In genomic region chr1:155491205-155492026, GRCm38 (mm10) we compare ENCODE assay signal across 8 mouse cellular contexts.
DNase-seq lines count a peak whose midpoint lies in the region; ATAC-seq lines count a peak whose summit lies in the region.
"Had no signal": no experiment of that assay in that cellular context is flagged by ENCODE, and none has a peak within 500 bp of the region (broad histone marks: within the 10 kb centered on the region; RNA-seq: fewer than 3 reads in every experiment).

No protein-coding gene starts in this region.

- H3K9ac ChIP-seq in heart, embryonic 15.5 days, result no peak overlapping the region
- H3K9ac ChIP-seq in lung, embryonic 16.5 days (ENCODE audit: low read length), result peak overlapping the region; percentile 39; the same call in 1 of the 2 replicates
- H3K9ac ChIP-seq: liver, embryonic 15.5 days had no signal

- no peaks in the 10 kb centered on the region for H3K36me3 ChIP-seq in heart, embryonic 15.5 days
- no peaks in the 10 kb centered on the region for H3K36me3 ChIP-seq in lung, embryonic 16.5 days (ENCODE audit: control insufficient read depth, insufficient read depth, low read length)
- H3K36me3 ChIP-seq: liver, embryonic 15.5 days had no signal

- no peak overlapping the region for H3K4me3 ChIP-seq in heart, embryonic 15.5 days
- H3K4me3 ChIP-seq in lung, embryonic 16.5 days (ENCODE audit: low read length), result peak overlapping the region; percentile 25
- H3K4me3 ChIP-seq: liver, embryonic 15.5 days had no signal

- ATAC-seq in heart, embryonic 15.5 days (replicated peaks; ENCODE audit: insufficient number of reproducible peaks, insufficient read depth, low FRiP score, low read depth), result peak; percentile 72; the same call in 1 of the 2 replicates
- ATAC-seq in lung, embryonic 16.5 days (ENCODE audit: low read depth), result peak; percentile 84
- ATAC-seq in activated CD4-positive, CD25-positive, alpha-beta regulatory T cell, adult 4 months, result no peak

- H3K4me1 ChIP-seq in heart, embryonic 15.5 days (replicated peaks), result peaks cover 8% of the 10 kb centered on the region
- peaks cover 18% of the 10 kb centered on the region for H3K4me1 ChIP-seq in lung, embryonic 16.5 days (replicated peaks; ENCODE audit: control insufficient read depth, insufficient read depth, low read length)
- H3K4me1 ChIP-seq: liver, embryonic 15.5 days had no signal

- no peaks in the 10 kb centered on the region for H3K9me3 ChIP-seq in heart, embryonic 15.5 days (replicated peaks)
- no peaks in the 10 kb centered on the region for H3K9me3 ChIP-seq in lung, embryonic 16.5 days (ENCODE audit: control insufficient read depth, low read length)
- H3K9me3 ChIP-seq: liver, embryonic 15.5 days had no signal

- peak overlapping the region; percentile 38 for H3K4me2 ChIP-seq in heart, embryonic 15.5 days
- H3K4me2 ChIP-seq in lung, embryonic 16.5 days (ENCODE audit: low read depth, low read length), result peak overlapping the region; percentile 48
- H3K4me2 ChIP-seq: liver, embryonic 15.5 days had no signal

- DNase-seq in right cerebral cortex, postnatal 4 days, result peak; percentile 17
- no peak for DNase-seq in right cerebral cortex, adult 2 months (ENCODE audit: low spot score in 2 of 2)
- DNase-seq in gastrocnemius, postnatal 4 days (ENCODE audit: low spot score in 2 of 2), result no peak
- DNase-seq in MN1 (ENCODE audit: low spot score), result no peak

- no peaks in the 10 kb centered on the region for H3K27me3 ChIP-seq in heart, embryonic 15.5 days
- H3K27me3 ChIP-seq in lung, embryonic 16.5 days (ENCODE audit: control insufficient read depth, insufficient read depth, low read depth, low read length), result no peaks in the 10 kb centered on the region
- H3K27me3 ChIP-seq: liver, embryonic 15.5 days had no signal

- 56% methylated on average over 24 of the region's 24 CpGs for WGBS in heart, embryonic 15.5 days
- 21% methylated on average over 24 of the region's 24 CpGs for WGBS in lung, embryonic 16.5 days

- no peak overlapping the region for H3K27ac ChIP-seq in heart, embryonic 15.5 days
- H3K27ac ChIP-seq in lung, embryonic 16.5 days (ENCODE audit: low read length), result peak overlapping the region; percentile 39; the same call in 1 of the 2 replicates
- H3K27ac ChIP-seq: liver, embryonic 15.5 days had no signal
